Mouse (Mus musculus) adipocyte (in vitro differentiated cells): ENCODE measurements around the gene Fbxl15.

ENCODE experiments used
- DNase-seq: peaks from one replicate; pipeline ENCODE4 v3.0.0-alpha.2; 2016; ENCODE audit warnings: low spot score

Gene Fbxl15

DNA sequence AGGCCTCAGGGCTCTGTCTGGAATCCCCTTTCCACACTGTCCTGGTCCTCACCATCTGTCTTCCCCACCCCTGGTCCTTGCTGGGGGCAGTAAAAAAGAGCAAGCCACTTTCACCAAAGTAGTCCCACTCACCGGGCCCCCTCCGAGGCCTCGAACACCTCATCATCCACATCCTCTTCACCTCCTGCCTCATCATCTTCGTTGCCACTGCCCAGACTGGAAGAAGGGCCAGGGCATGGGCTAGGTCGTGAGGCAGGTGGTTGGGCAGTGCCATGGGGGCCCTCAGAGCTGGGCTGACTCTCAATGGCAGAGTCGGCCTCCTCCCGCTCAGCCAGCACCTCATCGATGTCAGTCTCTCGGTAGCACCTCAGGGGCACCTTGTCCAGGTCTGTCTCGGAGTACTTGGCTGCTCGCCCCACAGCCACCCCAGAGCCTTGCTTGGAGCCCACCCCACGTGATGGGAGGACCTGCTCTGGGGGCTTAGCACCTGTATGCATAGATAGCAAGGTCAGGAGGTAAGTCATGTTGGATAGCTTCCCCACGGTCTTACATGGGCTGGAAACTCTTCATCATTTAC, 4.9 kb upstream of the Fbxl15 start:
- no peak for DNase-seq

DNA sequence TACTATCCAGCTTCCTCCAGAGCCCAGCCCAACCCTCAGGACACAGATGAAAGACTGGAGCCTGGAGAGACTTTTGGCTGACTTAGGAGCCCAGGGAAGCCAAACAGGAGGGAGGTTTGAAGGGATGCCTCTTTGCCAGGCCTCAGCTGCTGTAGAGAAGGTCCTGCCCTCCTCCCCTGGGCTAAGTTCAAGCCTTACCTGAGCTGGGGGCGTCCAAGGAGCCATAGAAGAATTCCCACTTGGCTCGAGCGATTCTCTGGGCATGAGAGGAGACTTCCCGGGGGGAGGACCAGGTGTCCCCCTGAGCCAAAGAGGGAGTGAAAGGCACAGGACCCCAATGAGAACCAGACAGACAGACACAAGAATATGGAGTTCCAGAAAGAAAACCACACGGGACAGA, 4.3 kb upstream of the Fbxl15 start:
- DNase-seq = no peak

GRCm38 (mm10) chr19:46324366-46324765, 3.6 kb upstream of the Fbxl15 start:
- no peak for DNase-seq

DNA sequence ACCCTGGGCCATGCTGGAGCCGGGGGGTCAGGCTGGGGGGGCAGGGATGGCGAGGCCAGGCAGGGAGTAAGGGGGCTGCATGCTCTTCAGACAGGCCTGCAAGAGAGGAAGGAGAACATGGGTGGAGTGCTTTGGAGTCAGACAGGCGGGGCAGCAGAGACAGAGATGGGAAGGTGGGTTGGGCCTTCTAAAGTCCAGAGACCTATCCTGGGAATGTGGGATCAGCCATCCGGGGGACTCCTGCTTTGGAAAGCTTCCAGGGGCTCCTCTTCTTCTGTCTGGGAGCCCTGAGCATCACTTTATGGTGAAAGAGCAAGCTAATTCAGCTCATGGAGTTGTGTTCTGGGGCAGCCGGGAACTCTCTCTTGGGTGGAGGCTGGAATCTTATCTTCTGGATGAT, 3.1 kb upstream of the Fbxl15 start:
- no peak for DNase-seq

DNA sequence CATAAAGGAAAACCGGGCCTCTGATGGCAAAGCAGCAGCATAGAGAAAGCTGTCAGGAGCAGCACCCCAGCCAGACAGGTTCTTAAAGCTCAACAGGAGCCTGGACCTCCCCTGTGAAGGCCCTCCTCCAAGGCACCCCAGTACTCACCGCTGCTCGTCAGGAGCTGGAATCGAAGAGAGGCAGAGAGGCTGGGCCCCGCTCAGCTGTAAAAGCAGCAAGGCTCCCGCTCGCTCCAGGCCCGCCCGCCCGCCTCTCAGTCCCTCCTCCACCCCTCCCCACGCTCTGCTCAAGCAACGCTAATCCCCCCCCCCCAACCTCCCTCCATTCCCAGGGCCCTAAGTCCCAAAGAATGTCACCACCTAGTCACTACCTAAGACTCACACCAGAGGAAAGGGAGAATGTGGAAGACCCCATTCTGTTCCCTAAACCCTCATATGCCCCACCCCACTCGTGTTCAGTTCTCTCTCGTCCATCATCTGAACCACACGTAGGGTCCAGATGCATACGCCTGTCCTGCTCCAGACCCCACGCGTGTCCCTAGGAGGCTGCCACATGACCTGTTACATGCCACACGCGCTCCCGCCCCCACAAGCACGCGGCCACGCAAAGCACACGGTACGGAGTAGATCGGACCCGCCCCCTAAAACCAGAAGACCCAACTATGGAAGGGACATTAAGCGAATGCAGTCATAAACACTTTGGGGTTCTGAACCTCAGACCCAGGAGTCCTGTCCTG, 1.8 kb upstream of the Fbxl15 start:
- no peak for DNase-seq

- no peak for DNase-seq
Observed at GRCm38 (mm10) chr19:46326756-46327305, 1.2 kb upstream of the Fbxl15 start, which contains the start of gene Psd. Gene Psd (minus strand): TSS chr19:46327156.

DNA sequence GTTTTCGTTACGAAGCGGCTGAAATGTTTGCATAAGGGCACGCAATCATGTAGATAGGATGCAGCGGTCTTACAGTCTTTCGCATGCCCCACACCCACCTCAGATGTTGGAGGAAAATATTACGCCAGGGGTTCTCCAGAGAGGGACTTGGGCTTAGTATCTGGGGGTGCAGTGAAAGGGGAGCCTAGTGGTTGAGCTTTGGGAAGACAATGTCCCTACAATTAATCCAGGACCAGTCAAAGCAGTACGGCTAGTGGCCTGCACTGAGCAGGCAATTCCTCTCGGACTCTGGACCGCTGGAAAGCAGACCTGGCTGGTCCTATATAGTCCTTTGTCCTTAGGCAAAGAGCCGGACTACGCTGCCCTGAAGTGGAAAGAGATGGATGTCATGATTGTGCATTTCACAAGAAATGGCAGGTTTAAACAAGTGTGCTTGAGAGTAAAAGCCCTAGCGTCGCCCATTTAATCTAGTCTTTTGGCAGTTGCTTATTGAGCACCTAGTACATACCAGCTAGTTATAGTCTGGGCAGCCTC, 386 bp upstream of the Fbxl15 start:
- DNase-seq = no peak

GRCm38 (mm10) chr19:46329031-46329641, 1.2 kb downstream of the Fbxl15 start:
- DNase-seq = no peak

GRCm38 (mm10) chr19:46329951-46330350, 2.0 kb downstream of the Fbxl15 start:
- peak; percentile 89 for DNase-seq

DNA sequence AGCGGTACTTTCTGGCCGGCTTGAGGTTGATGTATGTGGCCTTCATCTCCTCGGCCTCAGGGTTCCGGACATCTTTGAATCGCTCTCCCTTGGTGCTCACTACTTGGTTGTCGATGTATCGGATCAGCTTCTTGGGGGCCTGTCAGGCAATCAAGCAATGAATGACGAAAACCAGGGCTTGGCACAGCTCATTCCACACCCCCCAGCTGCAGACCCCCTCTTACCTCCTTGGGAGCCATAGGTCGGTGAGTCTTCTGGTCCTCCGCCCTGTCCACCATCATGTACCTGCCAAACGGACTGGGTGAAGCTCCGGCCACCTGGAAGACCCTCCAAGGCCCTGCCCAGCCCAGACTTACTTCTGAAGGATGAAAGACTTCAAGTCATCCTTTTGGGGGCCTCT, 2.7 kb downstream of the Fbxl15 start:
- no peak for DNase-seq

- DNase-seq = no peak
Observed at GRCm38 (mm10) chr19:46331326-46331725, 3.3 kb downstream of the Fbxl15 start.

DNA sequence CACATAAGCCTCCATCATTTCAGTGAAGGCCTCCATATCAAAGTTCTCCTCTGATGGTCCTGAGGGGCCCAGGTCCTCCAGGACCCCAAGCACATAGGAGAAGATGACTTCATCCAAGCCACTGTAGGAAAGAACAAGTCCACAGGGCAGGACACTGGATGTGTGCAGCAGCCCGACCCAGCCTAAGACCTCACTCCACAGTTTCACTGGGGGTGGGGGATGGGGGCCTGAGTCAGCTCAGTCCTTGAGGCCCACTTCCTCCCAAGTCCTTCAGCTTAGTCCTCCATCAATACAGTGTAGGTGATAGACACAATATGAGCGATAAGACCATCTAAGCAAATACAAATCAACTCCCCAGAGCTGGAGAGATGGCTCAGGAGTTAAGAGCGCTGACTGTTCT, 4.0 kb downstream of the Fbxl15 start:
- DNase-seq = no peak

- DNase-seq = no peak
Observed at GRCm38 (mm10) chr19:46332721-46333339, 4.8 kb downstream of the Fbxl15 start.

DNA sequence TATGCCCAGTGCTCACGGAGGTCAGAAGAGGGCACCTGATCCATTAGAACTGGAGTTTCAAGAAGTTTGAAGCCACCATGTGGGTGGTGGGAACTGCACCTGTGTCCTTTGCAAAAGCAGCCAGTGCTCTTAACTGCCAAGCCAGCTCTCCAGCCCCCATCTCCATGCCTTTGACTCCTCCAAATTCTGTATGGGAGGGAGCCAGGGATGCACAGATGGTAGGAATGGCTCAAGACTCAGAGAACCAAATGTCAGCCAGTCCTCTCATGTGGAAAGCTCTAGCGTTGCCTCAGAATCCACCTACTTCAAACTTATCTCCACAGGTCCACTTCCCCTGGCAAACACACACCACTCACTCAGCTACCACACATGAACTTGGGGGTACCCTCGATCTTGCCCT, 5.9 kb downstream of the Fbxl15 start:
- DNase-seq = no peak

- no peak for DNase-seq
Observed at GRCm38 (mm10) chr19:46337719-46338330, 9.8 kb downstream of the Fbxl15 start.

GRCm38 (mm10) chr19:46338331-46338936, 10.4 kb downstream of the Fbxl15 start, which contains the start of gene Cuedc2:
Gene Cuedc2 (minus strand): TSS chr19:46338702.
- DNase-seq = peak; percentile 99

DNA sequence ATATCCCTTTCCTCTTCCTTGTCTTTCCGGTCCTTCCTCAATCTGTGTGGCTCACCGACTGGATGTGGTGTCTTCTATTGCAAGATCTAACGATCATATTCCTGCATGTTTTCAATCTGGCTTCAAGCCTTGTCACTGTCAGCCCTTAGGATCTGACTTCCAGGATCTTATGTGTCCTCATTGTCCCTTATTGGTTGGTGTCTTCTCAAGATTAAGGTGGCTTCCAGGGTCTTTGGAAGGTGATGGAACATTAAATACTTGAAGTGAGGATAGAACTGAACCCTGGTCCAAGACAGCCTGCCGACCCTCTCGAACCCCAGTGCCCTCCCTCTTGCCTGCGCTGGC, 10.9 kb downstream of the Fbxl15 start:
- DNase-seq = no peak

- peak; percentile 89 for DNase-seq
Observed at GRCm38 (mm10) chr19:46339287-46339971, 11.4 kb downstream of the Fbxl15 start.

GRCm38 (mm10) chr19:46344710-46345419, 16.9 kb downstream of the Fbxl15 start:
- DNase-seq = no peak

DNA sequence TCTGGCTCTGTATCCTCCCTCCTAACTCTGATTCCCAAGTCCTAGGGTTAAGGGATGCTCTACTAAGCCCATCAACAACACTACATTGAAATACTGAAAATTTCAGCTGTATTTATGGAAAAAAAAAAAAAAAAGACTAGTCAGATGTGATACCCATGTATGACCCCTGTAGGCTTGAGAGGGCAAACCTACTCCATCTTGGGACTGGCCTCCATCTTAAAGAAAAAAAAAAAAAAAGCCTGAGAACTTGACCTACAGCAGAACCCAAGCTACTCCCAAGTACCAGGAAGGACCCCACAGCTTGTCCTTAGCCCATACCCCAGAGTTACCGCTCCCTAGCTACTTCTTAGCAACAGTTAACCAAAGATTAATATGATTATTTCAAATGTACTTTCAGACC, 19.2 kb downstream of the Fbxl15 start:
- DNase-seq = no peak
